Mouse (Mus musculus): ENCODE measurements at regions not wholly inside any gene's neighbourhood (a gene's known extent, or its start where the extent isn't known, plus 50 kb on each side); places are given as distances from the start of the nearest gene placed in this dataset.

DNA sequence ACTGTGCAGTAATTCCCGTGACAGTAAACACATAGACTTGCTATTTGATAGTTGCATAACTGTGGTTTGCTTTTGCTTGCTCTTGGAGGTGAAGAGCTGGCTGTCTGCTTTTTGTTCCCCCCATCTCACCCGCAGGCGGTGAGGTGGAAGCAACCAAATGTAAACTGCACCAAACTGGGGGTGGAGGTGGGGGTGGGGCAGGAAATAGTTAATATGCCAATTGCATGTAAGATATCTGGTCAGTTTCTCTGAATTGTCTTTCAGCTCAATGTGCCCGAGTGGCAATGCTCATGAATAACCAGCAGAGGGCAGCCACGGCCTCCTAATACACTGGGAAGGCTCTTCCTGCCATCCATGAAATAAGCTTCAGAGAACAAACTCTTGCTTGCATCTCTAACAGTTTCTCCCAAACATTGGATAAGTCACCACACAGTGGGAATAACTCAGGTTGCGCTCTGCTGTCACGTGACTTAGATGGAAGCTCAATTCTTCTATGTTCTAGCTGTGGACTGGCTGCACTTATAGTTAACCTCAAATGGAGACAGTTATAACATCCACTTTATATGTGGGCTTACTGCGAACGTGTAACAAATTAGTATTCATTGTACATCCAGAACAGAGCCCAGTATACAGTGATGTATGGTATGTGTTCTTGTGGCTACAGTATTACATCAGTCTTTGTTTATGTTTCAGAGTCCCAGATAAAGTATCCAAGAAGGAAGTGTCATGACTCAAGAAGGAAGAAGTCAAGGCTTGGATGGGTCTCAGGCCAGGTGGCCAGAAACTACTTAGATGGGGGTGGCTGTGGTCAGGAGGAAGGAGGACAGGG is 62.0 kb upstream of the Egflam start:
- peak; percentile 49 for DNase-seq (ENCODE audit: low read depth, low spot score)

- DNase-seq (ENCODE audit: low read depth, low spot score): no peak
Measured at GRCm38 (mm10) chr15:7462549-7462948, 64.4 kb upstream of the Egflam start.

DNA sequence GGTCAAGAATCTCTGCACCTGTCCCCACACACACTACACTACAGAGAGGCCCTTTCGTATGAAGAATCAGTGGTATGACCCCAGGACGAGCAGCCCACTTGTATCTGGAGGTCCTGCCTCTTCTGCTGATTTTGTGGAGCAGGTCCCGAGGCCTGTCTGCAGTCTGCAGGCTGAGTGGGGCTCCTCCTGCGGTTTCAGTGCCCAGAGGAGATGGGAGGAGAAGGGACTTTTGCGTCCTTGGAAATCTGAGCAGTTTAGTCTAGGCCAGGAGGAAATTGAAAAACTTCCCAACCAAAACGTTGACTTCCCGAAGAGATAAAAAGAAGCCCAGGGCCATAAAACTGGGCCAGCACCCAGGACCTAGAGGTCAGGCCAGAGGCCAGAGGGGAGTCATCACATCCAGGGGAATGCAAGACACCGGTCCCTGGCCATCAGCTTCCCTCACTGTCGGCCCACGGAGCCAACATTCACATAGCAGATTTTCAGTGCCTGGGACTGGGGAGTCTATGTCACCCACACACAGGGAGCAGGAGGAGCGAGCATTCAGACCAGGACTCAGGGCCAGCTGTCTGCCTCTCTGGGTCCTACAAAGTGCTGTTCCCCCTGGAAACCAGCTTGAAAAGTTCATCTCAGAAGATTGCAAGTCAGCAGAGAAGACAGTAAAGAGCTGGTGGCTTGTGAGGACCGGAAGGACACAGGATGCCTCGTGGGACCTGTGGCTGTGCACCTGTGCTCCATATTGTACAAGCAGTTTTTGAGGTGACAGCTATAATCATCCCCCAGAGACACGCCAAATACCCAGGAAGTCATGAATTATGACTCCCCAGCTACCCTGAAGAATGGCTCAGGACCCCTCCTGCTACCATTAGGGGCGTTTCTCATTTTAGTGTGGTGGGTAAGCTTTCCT is 65.5 kb upstream of the Egflam start:
- DNase-seq (ENCODE audit: low read depth, low spot score): no peak

DNA sequence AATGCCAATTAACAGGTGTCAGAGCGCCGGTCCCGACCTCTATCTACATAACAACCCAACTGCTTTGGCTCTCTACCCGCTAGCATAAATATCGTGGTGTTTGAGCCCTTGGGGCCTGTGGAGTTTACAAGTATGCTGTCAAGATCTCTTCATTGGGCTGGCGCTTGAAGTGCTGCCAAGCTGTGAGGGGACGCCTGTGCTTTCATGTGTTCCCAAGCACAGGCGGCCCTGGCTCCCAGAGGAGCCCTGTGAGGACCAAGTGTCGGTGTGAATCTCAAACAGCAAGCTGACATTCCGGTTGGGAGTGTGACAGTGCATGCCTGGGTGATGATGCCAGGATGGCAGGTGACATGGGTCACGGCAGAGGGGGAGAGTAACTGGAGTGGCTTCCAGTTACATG is 82.0 kb upstream of the Egflam start:
- DNase-seq (ENCODE audit: low read depth, low spot score): peak; percentile 79

DNA sequence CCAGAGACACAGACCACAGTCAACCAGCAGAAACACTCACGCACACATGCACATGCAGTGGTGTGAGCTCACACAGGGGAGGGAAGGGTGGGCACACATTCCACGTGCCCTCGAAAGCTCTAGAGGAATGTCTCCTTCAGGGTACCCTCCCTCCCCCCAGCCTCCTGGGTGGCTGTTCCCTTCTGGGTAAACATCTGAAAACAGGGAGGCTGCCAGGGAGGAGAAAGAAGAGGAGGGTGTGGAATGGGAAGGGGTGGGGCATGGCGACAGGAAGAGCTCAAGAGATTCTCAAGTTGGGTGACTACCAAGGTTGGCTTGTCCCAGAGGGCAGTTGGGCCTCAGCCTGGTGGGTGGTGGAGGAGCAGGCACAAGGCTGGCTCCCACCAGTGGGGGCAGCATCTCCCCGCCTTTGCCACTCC is 82.6 kb upstream of the Egflam start:
- no peak for DNase-seq (ENCODE audit: low read depth, low spot score)

DNA sequence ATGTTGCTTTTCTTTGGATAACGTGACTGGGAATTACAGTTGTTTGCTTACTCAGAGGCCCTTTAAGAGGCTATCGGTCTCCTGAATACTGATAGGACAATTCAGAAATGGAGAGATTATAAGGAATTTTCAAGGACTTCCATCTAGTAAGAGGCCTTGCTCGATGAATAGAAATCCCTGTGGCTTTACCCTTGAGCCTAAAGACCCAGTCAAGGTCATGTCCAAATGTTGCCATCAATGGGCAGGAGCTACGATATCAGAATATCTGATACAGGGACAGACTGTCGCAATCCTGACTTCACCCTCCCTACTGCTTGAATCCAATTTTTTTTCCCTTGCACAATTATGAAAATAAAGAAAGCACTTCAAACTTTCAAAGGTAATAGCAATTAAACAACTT is 85.5 kb upstream of the Egflam start:
- no peak for DNase-seq (ENCODE audit: low read depth, low spot score)

- no peak for DNase-seq (ENCODE audit: low read depth, low spot score)
Measured at GRCm38 (mm10) chr15:7491091-7491490, 92.9 kb upstream of the Egflam start.

DNA sequence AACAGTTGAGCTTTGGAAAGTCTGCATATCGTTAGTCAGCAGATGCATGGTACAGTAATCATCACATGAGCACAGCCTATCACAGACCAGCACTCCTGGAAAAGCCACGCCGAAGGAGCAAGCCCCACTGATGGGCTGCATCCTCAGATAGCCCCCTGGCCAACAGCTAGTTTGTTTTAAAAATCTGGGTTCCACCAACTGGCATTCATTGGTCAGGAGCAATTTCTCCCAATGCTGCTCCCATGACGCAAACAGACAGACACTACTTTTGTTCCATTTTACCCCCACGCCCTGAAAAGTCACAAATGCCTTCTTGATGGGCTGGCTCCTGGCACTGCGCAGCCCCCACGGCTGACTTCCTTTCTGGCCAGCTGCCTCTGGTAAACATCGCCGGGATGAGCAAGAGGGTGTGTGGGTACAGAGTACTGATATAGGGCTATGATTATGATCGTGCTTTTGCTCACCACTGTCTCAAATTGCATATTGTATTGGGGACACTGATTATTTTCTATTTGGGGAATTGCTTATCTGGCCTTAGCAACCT is 95.0 kb upstream of the Egflam start:
- DNase-seq (ENCODE audit: low read depth, low spot score): no peak

DNA sequence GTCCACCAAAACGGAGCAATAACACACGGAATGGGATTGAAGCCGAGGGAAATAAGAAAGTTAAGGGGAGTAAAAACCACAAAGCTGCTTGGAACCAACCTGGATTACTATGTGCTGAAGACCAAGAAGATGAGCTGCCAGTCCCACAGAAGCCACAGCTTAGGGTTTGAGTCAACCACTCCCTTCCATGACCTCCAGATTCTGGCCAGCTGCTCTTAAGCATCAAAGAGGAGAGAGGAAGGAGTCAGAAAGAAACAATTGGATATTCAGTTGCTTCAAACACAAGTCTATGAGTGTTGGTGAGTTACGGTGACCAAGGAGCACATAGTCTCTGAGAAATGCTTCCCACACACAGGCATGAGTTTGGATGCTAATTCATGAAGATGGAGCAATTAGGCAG is 99.7 kb upstream of the Egflam start:
- DNase-seq (ENCODE audit: low read depth, low spot score): no peak

DNA sequence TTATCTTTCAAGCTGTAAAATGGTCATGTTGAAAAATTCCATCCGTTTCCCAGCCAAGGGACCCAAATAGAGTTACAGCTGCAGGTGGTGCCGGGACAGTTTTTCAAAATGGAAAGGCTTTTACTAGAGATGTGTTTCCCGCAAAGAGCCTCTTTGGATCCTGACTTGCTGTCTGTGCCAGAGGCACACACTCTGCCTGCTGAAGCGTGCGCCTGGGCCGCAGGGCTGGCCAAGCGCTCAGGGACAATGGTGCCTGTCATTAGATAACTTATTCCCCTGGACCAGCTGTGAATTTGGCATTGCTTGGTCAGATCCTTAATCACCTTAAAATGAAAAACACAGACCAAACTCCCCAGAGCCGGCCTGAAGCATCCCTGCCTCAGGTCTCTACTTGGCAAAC is 110.3 kb upstream of the Egflam start:
- DNase-seq (ENCODE audit: low read depth, low spot score): no peak

GRCm38 (mm10) chr15:7514743-7515273 is 116.6 kb upstream of the Egflam start:
- no peak for DNase-seq (ENCODE audit: low read depth, low spot score)

- DNase-seq (ENCODE audit: low read depth, low spot score): no peak
Measured at GRCm38 (mm10) chr15:7521611-7522010, 123.4 kb upstream of the Egflam start.

- DNase-seq (ENCODE audit: low read depth, low spot score): no peak
Measured at GRCm38 (mm10) chr15:7522902-7523786, 124.9 kb upstream of the Egflam start.

DNA sequence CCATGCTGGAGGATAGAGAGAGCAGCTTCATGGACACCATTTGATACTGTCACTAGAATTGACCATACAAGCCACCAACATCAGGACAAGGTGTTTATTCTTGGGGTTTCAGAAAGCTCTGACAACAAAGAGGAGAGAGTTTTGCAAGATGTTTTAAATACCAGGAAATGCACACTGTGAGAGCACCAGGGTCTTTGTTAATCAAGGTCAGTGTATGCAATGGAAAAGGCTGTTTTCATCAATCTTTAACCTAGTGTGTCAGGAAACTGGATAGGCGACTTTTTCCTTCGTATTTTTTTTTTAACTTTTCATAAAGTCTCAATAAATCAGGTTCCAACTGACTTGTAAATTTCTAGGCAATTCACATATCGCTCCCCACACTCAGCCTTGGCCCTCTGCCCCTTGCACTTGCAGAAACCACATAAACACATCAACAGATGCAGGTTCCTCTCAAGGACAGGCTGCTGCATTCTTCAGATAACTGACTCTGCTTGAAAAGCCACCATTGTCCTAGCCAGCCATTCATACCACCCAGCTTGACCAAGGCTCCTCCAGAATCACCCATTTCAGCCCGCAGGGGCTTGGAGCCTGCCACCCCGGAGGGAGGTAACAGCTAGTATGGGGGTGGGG is 132.9 kb upstream of the Egflam start:
- peak; percentile 75 for DNase-seq (ENCODE audit: low read depth, low spot score)

- DNase-seq (ENCODE audit: low read depth, low spot score): no peak
Measured at GRCm38 (mm10) chr15:7537858-7538257, 139.7 kb upstream of the Egflam start.

DNA sequence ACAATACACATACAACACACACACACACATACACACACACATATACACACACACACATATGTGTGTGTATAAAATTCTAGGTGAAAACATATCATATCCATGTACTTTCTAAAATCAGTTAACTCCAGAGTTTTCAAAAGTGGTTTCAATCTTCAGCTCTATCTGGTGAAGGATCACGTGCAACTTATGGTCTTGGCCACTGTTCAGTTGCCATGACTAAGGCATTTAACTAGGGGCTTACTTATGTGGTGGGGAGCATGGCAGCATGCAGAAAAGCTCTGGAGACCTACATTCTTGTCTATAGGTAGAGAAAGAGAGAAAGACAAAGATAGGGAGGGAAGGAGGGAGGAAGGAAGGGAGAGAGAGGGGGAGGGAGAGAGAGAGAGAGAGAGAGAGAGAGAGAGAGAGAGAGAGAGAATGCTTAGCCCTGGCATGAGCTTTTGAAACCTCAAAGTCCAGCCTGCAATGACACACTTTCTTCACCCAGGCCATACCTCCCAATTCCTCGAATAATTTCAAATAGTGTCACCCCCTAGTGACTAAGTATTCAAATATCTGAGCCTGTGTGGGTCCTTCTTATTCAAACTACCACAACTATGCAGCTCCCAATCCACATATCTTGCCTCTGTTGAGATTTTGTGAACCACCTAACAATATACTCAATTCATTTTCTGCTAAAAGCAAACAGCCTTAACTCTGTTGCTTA is 155.1 kb upstream of the Egflam start:
- DNase-seq (ENCODE audit: low read depth, low spot score): no peak

DNA sequence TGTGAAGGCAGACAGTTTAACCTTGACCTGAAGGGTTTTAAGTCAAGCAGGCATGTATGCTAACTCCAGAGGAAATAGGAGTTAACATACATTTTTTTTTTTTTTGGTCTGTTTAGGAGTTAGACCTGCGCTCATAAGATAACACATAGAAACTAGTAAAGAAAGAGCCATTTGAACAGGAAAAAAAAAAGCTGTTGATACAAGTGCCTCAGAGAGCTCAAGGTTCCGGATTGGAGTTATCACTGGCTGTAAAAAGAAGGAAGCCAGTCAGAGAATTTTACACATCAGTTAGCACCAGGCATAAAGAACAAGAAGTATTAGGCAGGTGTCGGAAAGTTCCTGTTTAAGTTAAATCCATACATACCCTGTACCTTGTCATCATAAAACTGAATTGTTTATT is 156.2 kb upstream of the Egflam start:
- DNase-seq (ENCODE audit: low read depth, low spot score): no peak

DNA sequence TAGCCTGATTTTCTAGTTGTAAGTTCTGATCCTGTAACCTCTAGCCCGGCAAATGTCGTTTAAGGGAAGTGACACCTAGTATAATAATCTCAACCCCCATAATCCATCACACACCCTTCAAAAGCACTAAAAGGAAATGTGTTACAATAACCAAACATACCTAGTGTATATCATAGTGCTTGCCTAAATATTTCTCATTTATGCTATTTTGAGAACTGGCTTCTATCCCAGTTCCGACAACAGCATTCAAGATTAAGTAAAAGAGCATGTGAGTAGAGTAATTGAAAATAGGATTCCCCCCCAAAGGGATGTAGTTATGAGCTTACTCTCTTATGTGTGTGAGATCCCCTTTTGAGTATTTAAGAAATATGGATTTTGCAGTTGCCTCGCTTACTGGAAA is 165.1 kb upstream of the Egflam start:
- DNase-seq (ENCODE audit: low read depth, low spot score): no peak

GRCm38 (mm10) chr15:7563726-7564125 is 165.5 kb upstream of the Egflam start:
- no peak for DNase-seq (ENCODE audit: low read depth, low spot score)

GRCm38 (mm10) chr15:7572221-7572620 is 174.0 kb upstream of the Egflam start:
- no peak for DNase-seq (ENCODE audit: low read depth, low spot score)

Data from ES-CJ7 (cell line).